Mouse (Mus musculus): ENCODE measurements around the gene Kcnn4. TPM values are rescaled to one million over a fixed set of nuclear protein-coding genes. Genes with fewer than 3 reads are reported as not detected.
"Not testable (repeated sequence)": the region's sequence is repeated elsewhere in the genome, so short reads cannot be mapped to it uniquely, and the experiment has no call there.

Gene Kcnn4
- total RNA-seq, 2 experiments from 2014 or later = 0.19 to 0.45 TPM

- TF ChIP-seq CTCF (IDR thresholded peaks at IDR 0.05) = no peak
- intact Hi-C loops (cut with DNase I) = loop anchor here (2.0 kb wide), 1 partner anchor 319 kb away; the partner anchor contains the start of gene Zfp180
- DNase-seq (ENCODE audit: extremely low spot score in 1 of 2, low spot score in 2 of 2) = peak; percentile 95 to 97
- H3K27ac ChIP-seq = peak within 1 kb of the TSS; percentile 96
- peak within 1 kb of the TSS; percentile 80 for H3K4me3 ChIP-seq
Observed at GRCm38 (mm10) chr7:24399256-24400081, 29.4 kb downstream of the Kcnn4 start, which contains the start of gene Smg9. Gene Smg9 (plus strand): TSS chr7:24399619.

GRCm38 (mm10) chr7:24400082-24400452 is 30.0 kb downstream of the Kcnn4 start:
- intact Hi-C loops (cut with DNase I) = no loop called here
- no peak for TF ChIP-seq CTCF (IDR thresholded peaks at IDR 0.05)
- no peak for DNase-seq (ENCODE audit: extremely low spot score in 1 of 2, low spot score in 2 of 2)
- Histone ChIP-seq H3K27ac (peak overlapping the region; percentile 96), H3K4me3 (peak overlapping the region; percentile 80)

DNA sequence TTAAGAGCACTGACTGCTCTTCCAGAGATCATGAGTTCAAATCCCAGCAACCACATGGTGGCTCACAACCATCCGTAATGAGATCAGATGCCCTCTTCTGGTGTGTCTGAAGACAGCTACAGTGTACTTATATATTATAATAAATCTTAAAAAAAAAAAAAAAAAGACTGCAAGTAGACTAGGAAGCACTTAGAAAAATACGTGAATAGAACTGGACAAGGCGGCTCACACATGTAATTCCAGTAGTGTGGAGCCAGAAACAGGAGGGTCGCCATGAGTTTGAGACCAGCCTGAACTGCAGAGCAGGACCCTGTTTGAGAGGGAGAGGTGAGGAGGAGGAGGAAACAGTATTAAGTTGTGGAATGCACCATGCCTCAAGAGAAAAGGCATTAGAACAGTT is 30.4 kb downstream of the Kcnn4 start:
- intact Hi-C loops (cut with DNase I); H3K27ac ChIP-seq; H3K4me3 ChIP-seq; DNase-seq (ENCODE audit: extremely low spot score in 1 of 2, low spot score in 2 of 2): not testable (repeated sequence)

- intact Hi-C loops (cut with DNase I) = no loop called here
- peak; percentile 47 for TF ChIP-seq CTCF (IDR thresholded peaks at IDR 0.05)
- Histone ChIP-seq H3K4me3 (no peak overlapping the region), H3K27ac (no peak overlapping the region)
- DNase-seq (ENCODE audit: extremely low spot score in 1 of 2, low spot score in 2 of 2) = no peak
Observed at GRCm38 (mm10) chr7:24402851-24403250, 32.8 kb downstream of the Kcnn4 start.

DNA sequence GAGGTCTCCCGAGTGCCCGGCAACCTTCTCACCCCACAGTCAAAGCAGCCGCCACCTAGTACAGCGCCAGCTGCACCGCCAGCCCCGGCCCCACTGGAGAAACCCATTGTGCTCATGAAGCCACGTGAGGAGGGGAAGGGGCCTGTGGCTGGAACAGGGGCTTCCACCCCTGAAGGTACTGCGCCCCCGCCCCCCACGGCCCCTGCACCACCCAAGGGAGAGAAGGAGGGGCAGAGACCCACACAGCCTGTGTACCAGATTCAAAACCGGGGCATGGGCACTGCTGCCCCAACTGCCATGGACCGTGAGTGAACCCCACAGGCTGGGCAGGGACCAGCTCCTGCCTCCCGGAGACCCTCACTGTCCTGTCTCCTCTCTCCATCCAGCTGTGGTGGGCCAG is 35.6 kb downstream of the Kcnn4 start:
- H3K27ac ChIP-seq = no peak overlapping the region
- H3K4me3 ChIP-seq = no peak overlapping the region
- no peak for DNase-seq (ENCODE audit: extremely low spot score in 1 of 2, low spot score in 2 of 2)
- no peak for TF ChIP-seq CTCF (IDR thresholded peaks at IDR 0.05)
- intact Hi-C loops (cut with DNase I) = loop anchor here (2.0 kb wide), 1 partner anchor 41 kb away; no protein-coding TSS in a partner anchor

- TF ChIP-seq CTCF (IDR thresholded peaks at IDR 0.05) = peak; percentile 81
- DNase-seq (ENCODE audit: extremely low spot score in 1 of 2, low spot score in 2 of 2) = peak; percentile 62 to 63
Observed at GRCm38 (mm10) chr7:24406528-24407344, 36.7 kb downstream of the Kcnn4 start.

GRCm38 (mm10) chr7:24408186-24408585 is 38.1 kb downstream of the Kcnn4 start:
- no peak overlapping the region for H3K27ac ChIP-seq
- DNase-seq (ENCODE audit: extremely low spot score in 1 of 2, low spot score in 2 of 2) = no peak
- H3K4me3 ChIP-seq = no peak overlapping the region
- TF ChIP-seq CTCF (IDR thresholded peaks at IDR 0.05) = no peak
- intact Hi-C loops (cut with DNase I) = no loop called here

More at GRCm38 (mm10) chr7:24406528-24407344, 36.7 kb downstream of the Kcnn4 start:
- Histone ChIP-seq H3K4me3 (no peak overlapping the region), H3K27ac (no peak overlapping the region)
- intact Hi-C loops (cut with DNase I) = loop anchor here (1.0 to 2.0 kb wide), 2 partner anchors 42 to 70 kb away; no protein-coding TSS in a partner anchor

DNA sequence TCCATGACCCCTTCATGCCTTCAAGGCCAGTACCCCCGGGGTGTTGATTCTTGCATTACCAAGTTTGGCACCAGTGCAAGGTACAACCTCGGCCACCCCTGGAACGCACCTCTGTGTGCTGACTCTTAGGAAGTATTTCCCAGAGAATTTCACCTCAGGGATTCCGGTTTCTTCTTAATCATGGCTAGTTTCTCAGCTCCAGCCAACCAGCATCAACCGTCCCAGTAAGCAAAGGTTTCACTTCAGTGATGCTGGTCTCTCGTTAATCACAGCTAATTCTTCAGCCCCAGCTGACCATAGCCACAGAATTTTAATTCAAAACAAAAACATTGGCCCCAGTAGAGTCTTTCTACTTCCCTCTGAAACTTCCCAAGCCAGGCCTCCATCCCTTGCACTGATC is 40.1 kb downstream of the Kcnn4 start:
- DNase-seq (ENCODE audit: extremely low spot score in 1 of 2, low spot score in 2 of 2) = no peak
- no peak overlapping the region for H3K27ac ChIP-seq
- TF ChIP-seq CTCF (IDR thresholded peaks at IDR 0.05) = no peak
- H3K4me3 ChIP-seq = no peak overlapping the region
- intact Hi-C loops (cut with DNase I) = no loop called here

GRCm38 (mm10) chr7:24410831-24411230 is 40.8 kb downstream of the Kcnn4 start:
- Histone ChIP-seq H3K4me3 (no peak overlapping the region), H3K27ac (no peak overlapping the region)
- intact Hi-C loops (cut with DNase I) = no loop called here
- TF ChIP-seq CTCF (IDR thresholded peaks at IDR 0.05) = no peak
- no peak for DNase-seq (ENCODE audit: extremely low spot score in 1 of 2, low spot score in 2 of 2)

GRCm38 (mm10) chr7:24413630-24414029 is 43.6 kb downstream of the Kcnn4 start:
- TF ChIP-seq CTCF (IDR thresholded peaks at IDR 0.05) = no peak
- intact Hi-C loops (cut with DNase I) = no loop called here
- no peak for DNase-seq (ENCODE audit: extremely low spot score in 1 of 2, low spot score in 2 of 2)
- no peak overlapping the region for H3K4me3 ChIP-seq
- no peak overlapping the region for H3K27ac ChIP-seq

DNA sequence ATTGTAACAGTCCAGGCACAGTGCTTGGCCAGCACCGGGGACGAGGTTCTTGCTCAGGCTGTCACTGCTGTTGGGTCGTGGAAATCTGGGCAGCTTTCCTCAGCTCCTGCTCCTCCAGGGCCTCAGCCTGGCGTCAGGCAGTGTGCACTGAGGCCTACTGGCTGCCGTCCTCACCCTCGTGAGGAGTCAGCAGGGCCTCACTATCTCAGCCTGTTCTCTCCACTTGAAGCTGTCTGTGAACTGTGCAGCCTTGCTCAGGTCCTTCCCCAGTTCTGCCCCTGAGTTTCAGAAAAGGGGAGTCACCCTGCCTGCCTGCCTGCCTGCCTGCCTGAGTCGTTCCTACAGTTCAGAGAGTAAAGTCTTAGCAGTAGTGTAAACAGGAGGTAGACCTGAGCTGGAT is 45.2 kb downstream of the Kcnn4 start:
- TF ChIP-seq CTCF (IDR thresholded peaks at IDR 0.05) = no peak
- intact Hi-C loops (cut with DNase I) = no loop called here
- DNase-seq (ENCODE audit: extremely low spot score in 1 of 2, low spot score in 2 of 2) = no peak
- Histone ChIP-seq H3K27ac (no peak overlapping the region), H3K4me3 (no peak overlapping the region)

GRCm38 (mm10) chr7:24419579-24419978 is 49.5 kb downstream of the Kcnn4 start:
- Histone ChIP-seq H3K27ac (no peak overlapping the region), H3K4me3 (no peak overlapping the region)
- intact Hi-C loops (cut with DNase I) = no loop called here
- no peak for TF ChIP-seq CTCF (IDR thresholded peaks at IDR 0.05)
- DNase-seq (ENCODE audit: extremely low spot score in 1 of 2, low spot score in 2 of 2) = no peak

All from left cerebral cortex, adult 2 months (tissue).